Mouse (Mus musculus) liver, postnatal 0 days (tissue): ENCODE results near the gene Prm3. TPM values are rescaled to one million over a fixed set of nuclear protein-coding genes. Genes with fewer than 3 reads are reported as not detected.

Source experiments
- ATAC-seq: fragments of 200-750 bp; cut with Nextera tagmentation; 2 replicates; pipeline ENCODE4 v1.8.0; 2017; ENCODE audit warnings: mild to moderate bottlenecking, moderate library complexity
- DNase-seq: peaks from one replicate; pipeline ENCODE4 v3.0.0-alpha.2; 2016
- H3K27ac ChIP-seq: fragments of 300-500 bp; sonication (generic); 2 replicates; pipeline ENCODE4 v1.5.1; 2014; ENCODE audit warnings: antibody characterized with exemption, moderate library complexity, mild to moderate bottlenecking, low read depth
- H3K27me3 ChIP-seq: fragments of 300-500 bp; sonication (generic); 2 replicates; pipeline ENCODE4 v1.6.1; 2014; ENCODE audit warnings: low read length, control low read depth, mixed read lengths; ENCODE audit not compliant: insufficient read depth
- H3K36me3 ChIP-seq: fragments of 300-500 bp; sonication (generic); replicated peaks from 2 replicates; pipeline ENCODE4 v1.6.1; 2014; ENCODE audit warnings: mild to moderate bottlenecking, control low read depth, low read length, moderate library complexity, mixed read lengths; ENCODE audit not compliant: insufficient read depth
- H3K4me1 ChIP-seq: fragments of 300-500 bp; sonication (generic); 2 replicates; pipeline ENCODE4 v1.6.1; 2014; ENCODE audit warnings: antibody characterized with exemption, mild to moderate bottlenecking, control low read depth; ENCODE audit not compliant: insufficient read depth
- H3K4me2 ChIP-seq: fragments of 300-500 bp; sonication (generic); 2 replicates; pipeline ENCODE4 v1.6.1; 2014; ENCODE audit warnings: low read depth, mild to moderate bottlenecking, low read length, moderate library complexity, mixed read lengths
- H3K4me3 ChIP-seq: fragments of 300-500 bp; sonication (generic); 2 replicates; pipeline ENCODE4 v1.5.1; 2014; ENCODE audit warnings: low read depth, low read length
- H3K9ac ChIP-seq: fragments of 300-500 bp; sonication (generic); replicated peaks from 2 replicates; pipeline ENCODE4 v1.6.1; 2014; ENCODE audit warnings: mild to moderate bottlenecking, moderate library complexity
- H3K9me3 ChIP-seq: fragments of 300-500 bp; sonication (generic); 2 replicates; pipeline ENCODE4 v1.6.1; 2016; ENCODE audit warnings: mild to moderate bottlenecking, control low read depth, low read length, mixed read lengths
- CTCF ChIP-seq: sonication (generic); IDR thresholded peaks from 2 replicates; pipeline ENCODE4 v1.5.1; 2016; ENCODE audit warnings: antibody characterized with exemption, low read depth
- EP300 ChIP-seq: IDR thresholded peaks from 2 replicates; pipeline ENCODE4 v1.6.1; 2016; ENCODE audit warnings: antibody characterized with exemption, low read depth, mild to moderate bottlenecking
- WGBS: fragments of 180-500 bp; shearing (Covaris S2); extraction: QIAGEN DNeasy Blood & Tissue Kit; methylation state at CpG from one replicate; pipeline ENCODE4 v1.1.7; 2014; ENCODE audit not compliant: insufficient replicate concordance; 5-methylcytosine and 5-hydroxymethylcytosine counted together
- polyA plus RNA-seq: library from polyadenylated mRNA; unstranded; fragments of >200 nt; fragmentation: Nextera tagmentation; extraction: Ambion mirVana; gene quantifications from 2 replicates; pipeline ENCODE4 v1.2.1, GENCODE M21; 2015

Prm3 gene
- polyA plus RNA-seq, 1 experiment from 2014 or later, result not detected

GRCm38 (mm10) chr16:10771769-10772510 is 18.8 kb downstream of the Prm3 start:
- Histone ChIP-seq H3K9ac (no peak overlapping the region), H3K27ac (peak overlapping the region; percentile 16; the same call in 1 of the 2 replicates), H3K27me3 (no peaks in the 10 kb centered on the region), H3K9me3 (no peaks in the 10 kb centered on the region), H3K4me2 (peak overlapping the region; percentile 32; the same call in 1 of the 2 replicates), H3K4me3 (no peak overlapping the region), H3K4me1 (peaks cover 49% of the 10 kb centered on the region), H3K36me3 (no peaks in the 10 kb centered on the region)
- DNase-seq (no peak), ATAC-seq (peak; percentile 45; the same call in 1 of the 2 replicates)
- 51% methylated on average over 19 of the region's 19 CpGs for WGBS
- TF ChIP-seq CTCF (no peak), EP300 (no peak)

GRCm38 (mm10) chr16:10770531-10771325 is 20.0 kb downstream of the Prm3 start:
- ATAC-seq (peak; percentile 38), DNase-seq (no peak)
- Histone ChIP-seq H3K9me3 (no peaks in the 10 kb centered on the region), H3K27me3 (no peaks in the 10 kb centered on the region), H3K4me1 (peaks cover 49% of the 10 kb centered on the region), H3K36me3 (no peaks in the 10 kb centered on the region), H3K9ac (no peak overlapping the region), H3K27ac (0 out of 2 replicates have a peak overlapping the region, but pooled peaks have one; percentile 6), H3K4me3 (no peak overlapping the region), H3K4me2 (no peak overlapping the region)
- TF ChIP-seq EP300 (no peak), CTCF (peak; percentile 20; the same call in 1 of the 2 replicates)
- 35% methylated on average over 4 of the region's 4 CpGs for WGBS

- H3K4me2 ChIP-seq, result peak overlapping the region; percentile 35
- H3K27me3 ChIP-seq, result no peaks in the 10 kb centered on the region
- peaks cover 47% of the 10 kb centered on the region for H3K4me1 ChIP-seq
- H3K36me3 ChIP-seq, result no peaks in the 10 kb centered on the region
- TF ChIP-seq CTCF (no peak), EP300 (no peak)
- WGBS, result 24% methylated on average over 2 of the region's 2 CpGs
- no peak overlapping the region for H3K9ac ChIP-seq
- H3K4me3 ChIP-seq, result no peak overlapping the region
- DNase-seq (no peak), ATAC-seq (no peak)
- H3K27ac ChIP-seq, result 0 out of 2 replicates have a peak overlapping the region, but pooled peaks have one; percentile 11
- no peaks in the 10 kb centered on the region for H3K9me3 ChIP-seq
These were observed 21.1 kb downstream of the Prm3 start for GRCm38 (mm10) chr16:10769661-10770060.

GRCm38 (mm10) chr16:10768821-10769220 is 21.9 kb downstream of the Prm3 start:
- Histone ChIP-seq H3K4me3 (no peak overlapping the region), H3K4me1 (peaks cover 42% of the 10 kb centered on the region), H3K9me3 (no peaks in the 10 kb centered on the region), H3K27me3 (0 out of 2 replicates have a peak, but pooled peaks cover 3% of the 10 kb centered on the region), H3K4me2 (peak overlapping the region; percentile 37), H3K27ac (no peak overlapping the region), H3K9ac (no peak overlapping the region; the same call in 1 of the 2 replicates), H3K36me3 (no peaks in the 10 kb centered on the region)
- no peak for TF ChIP-seq CTCF
- no peak for TF ChIP-seq EP300
- 22% methylated on average over 9 of the region's 9 CpGs for WGBS
- peak; percentile 52 for ATAC-seq
- peak; percentile 67 for DNase-seq

- no peak overlapping the region for H3K4me3 ChIP-seq
- 38% methylated on average over 4 of the region's 4 CpGs for WGBS
- 0 out of 2 replicates have a peak, but pooled peaks cover 4% of the 10 kb centered on the region for H3K27me3 ChIP-seq
- TF ChIP-seq CTCF, result peak; percentile 95
- TF ChIP-seq EP300, result no peak
- no peak overlapping the region for H3K9ac ChIP-seq
- peak; percentile 79 for DNase-seq
- peaks cover 38% of the 10 kb centered on the region for H3K4me1 ChIP-seq
- no peaks in the 10 kb centered on the region for H3K9me3 ChIP-seq
- no peak overlapping the region for H3K27ac ChIP-seq
- H3K36me3 ChIP-seq, result no peaks in the 10 kb centered on the region
- no peak overlapping the region for H3K4me2 ChIP-seq
- ATAC-seq, result no peak
These were observed 23.6 kb downstream of the Prm3 start for GRCm38 (mm10) chr16:10767158-10767557.

GRCm38 (mm10) chr16:10764323-10764722 is 26.4 kb downstream of the Prm3 start:
- Histone ChIP-seq H3K4me1 (peaks cover 14% of the 10 kb centered on the region), H3K4me3 (no peak overlapping the region), H3K36me3 (no peaks in the 10 kb centered on the region), H3K27ac (no peak overlapping the region), H3K27me3 (0 out of 2 replicates have a peak, but pooled peaks cover 4% of the 10 kb centered on the region), H3K9ac (no peak overlapping the region), H3K9me3 (no peaks in the 10 kb centered on the region), H3K4me2 (no peak overlapping the region)
- DNase-seq, result no peak
- 35% methylated on average over 2 of the region's 2 CpGs for WGBS
- no peak for TF ChIP-seq CTCF
- no peak for TF ChIP-seq EP300
- no peak for ATAC-seq
